Mouse (Mus musculus): ENCODE data around the gene Med26.

Med26 gene

DNA sequence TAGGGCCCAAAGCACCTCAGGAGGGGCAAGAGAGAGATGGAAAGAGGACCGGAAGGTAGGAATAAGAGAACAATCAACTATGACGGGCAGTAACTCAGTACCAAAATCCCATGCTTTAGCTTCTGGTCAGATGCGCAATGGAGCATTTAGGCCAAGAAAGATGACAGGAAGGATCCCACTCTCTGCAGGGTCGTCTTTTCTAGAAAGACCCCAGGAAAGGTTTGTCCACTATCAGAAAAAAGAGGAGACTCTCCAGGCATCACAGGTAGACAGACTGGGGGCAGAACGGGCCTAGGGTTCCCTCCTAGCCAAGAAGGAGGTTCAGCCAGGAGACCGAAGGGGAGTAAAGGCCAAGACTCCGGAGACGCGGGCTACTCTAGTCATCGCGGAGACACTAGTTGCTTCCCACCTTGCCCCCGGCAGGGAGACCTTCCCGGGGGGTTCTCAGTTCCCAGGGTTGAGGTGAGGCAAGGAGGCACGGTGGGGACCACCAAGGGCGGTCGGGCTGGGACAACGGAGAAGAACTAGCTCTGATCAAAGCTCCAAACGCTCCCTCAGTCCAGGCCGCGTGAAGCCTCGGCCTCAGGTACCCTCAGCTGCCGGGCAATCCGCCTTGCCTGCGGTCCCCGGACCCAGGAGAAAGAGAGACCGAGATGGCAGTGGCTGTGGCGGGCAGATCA is 808 bp downstream of the Med26 start:
- no peak for DNase-seq (ENCODE audit: low read depth)

DNA sequence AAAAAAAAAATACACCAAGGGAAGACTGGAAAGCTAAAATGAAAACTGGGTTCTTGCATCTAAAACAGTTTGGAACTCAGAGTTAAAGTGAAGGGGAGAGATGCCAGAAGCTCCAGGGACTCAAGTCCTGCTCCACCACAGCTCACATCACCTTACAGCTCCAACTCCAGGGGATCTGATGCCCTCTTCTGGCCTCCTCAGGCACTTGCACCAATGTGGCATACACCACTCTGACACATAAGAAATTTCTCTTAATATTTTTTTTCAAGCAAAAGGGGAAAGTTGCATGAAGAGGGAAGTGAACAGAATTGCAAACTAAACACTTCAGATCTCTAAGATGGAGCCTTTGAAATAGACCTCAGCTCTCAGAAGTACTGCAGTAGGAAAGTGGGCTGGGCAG is 8.8 kb downstream of the Med26 start:
- DNase-seq (ENCODE audit: low read depth), result no peak

DNA sequence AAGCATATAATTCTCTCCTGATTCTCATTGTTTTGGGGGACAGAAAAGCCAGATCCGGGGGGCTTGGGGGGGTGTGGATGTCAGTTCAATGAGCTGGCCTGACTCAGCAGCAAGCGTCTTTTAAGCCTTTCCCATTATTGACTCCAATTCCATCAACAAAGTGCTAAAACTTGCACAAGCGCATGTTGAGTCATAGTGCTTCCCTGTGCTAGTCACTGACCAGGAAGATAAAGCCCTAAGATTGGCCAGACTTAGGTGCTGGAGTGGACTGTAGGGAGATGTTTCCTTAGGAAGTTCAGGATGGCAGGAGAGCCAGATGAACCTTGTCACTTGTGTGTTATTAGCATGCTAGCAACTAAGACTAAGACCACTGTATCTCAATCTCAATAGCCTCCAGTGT is 13.2 kb downstream of the Med26 start:
- no peak for DNase-seq (ENCODE audit: low read depth)

GRCm38 (mm10) chr8:72532103-72532502 is 16.0 kb downstream of the Med26 start:
- no peak for DNase-seq (ENCODE audit: low read depth)

DNA sequence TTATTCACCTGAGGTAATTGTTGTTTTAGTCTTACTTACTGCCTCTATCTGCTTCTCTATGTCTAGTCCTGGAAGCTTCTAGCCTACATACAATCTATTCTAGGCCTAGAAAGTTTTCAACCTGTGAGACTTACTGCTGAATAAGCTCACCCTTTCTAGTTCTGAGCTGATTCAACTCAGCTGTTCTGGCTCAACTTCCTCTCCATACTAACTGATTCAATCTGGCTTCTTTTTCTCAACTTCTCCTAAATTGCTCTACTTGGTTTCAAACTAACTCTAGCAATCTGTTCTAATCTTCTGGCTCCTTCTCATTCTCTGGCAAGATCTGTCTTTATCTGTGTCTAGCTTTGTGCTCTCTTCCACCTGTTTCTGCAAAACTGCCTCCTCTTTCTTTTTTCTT is 26.2 kb downstream of the Med26 start:
- no peak for DNase-seq (ENCODE audit: low read depth)

DNA sequence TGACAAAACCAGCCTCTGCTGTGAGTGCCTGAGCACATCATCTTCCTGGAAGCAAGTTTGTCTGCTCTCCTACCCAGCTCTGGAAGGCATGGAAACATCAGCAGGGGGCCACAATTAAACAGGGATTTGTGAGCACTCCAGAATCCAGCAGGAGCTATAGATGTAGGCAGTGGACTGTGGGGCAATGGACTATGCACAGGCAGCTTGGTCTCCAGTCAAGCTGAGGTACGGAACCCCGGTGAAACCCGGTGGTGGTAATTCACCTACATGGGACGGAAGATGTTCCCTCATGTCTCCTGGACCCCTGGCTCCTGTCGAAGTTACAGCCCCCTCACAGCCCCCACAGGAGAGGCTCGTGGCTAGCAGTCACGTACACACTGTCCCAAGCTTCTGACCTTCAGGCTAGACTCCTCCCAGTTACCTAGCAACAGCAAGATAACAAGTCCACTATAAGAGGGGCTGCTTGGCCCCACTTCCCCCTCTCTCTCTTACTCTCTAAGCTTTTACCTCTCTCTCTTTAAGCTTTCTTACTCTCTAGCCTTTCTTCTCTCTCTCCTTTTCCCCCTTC is 30.6 kb downstream of the Med26 start:
- DNase-seq (ENCODE audit: low read depth), result no peak

DNA sequence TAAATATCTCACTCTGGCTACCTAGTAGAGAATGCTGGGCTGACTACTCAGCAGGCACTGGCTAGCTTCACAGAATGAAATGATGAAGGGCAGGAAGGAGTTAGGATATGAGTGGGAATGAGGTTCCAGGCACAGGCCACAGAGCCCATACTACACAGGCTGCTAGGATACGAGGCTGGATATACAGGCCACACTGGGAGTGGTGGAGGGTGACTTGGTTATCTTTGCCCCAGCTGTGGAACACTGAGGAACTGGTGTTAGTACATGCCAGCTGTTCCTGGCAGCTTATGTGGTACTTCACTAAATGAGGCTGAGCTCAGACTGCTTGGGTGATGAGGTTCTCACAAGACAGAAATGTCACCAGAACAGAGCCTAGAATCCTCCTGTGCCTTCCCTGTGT is 34.9 kb downstream of the Med26 start:
- no peak for DNase-seq (ENCODE audit: low read depth)

- no peak for DNase-seq (ENCODE audit: low read depth)
Observed at GRCm38 (mm10) chr8:72512648-72513047, 35.4 kb downstream of the Med26 start.

- DNase-seq (ENCODE audit: low read depth), result no peak
Observed at GRCm38 (mm10) chr8:72507505-72507904, 40.6 kb downstream of the Med26 start.

DNA sequence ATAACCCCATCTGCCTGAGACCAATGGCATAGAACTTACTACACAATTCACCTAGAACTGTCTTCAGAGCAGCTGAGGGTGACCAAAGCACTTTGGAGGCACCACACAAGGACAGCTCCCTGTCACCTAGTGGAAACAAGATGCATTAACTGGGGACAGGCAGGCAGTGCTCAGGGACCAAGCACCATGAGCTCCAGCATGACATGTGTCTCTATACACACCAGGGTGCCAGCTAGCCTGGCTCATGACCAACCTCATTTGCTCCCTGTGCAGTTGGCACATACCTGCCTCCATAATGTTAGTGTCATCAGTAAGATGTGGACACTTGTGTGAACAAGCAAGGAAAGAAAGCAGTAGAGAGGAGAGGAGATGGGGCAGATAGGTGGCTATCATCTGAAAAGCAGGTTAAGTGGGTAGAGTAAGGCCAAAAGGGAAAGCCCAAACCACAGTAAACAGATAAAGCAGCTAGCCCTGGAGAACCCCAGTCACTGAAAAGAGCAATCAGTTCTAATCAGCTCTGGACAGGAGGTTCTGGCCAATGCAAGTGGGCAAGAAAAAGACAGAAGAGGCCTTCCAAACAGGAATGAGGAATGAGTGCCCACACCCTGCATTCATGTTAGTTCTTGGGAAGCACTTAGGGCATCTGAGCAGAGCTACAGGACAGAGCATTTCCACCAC is 43.3 kb downstream of the Med26 start:
- no peak for DNase-seq (ENCODE audit: low read depth)

DNA sequence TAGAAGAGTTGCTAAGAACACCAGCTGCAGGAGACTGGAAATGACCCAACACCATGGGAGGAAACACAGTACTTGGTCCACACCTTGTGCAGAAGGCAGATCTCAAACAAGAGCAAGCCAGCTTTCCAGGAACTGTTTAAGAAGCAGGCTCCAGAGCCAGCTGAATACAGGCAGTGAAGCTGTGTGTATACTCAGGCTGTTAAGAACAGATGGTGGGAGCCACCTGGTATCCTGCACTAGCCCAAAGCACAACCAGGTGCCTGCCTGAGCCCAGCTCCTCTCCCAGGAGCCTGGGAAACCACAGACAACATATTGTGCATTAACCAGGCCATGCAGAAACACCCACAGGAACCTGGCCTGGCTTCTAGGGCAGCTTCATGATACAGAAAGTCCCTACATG is 43.9 kb downstream of the Med26 start:
- no peak for DNase-seq (ENCODE audit: low read depth)

- no peak for DNase-seq (ENCODE audit: low read depth)
Observed at GRCm38 (mm10) chr8:72500521-72500931, 47.5 kb downstream of the Med26 start.

- no peak for DNase-seq (ENCODE audit: low read depth)
Observed at GRCm38 (mm10) chr8:72499521-72500284, 48.4 kb downstream of the Med26 start.

GRCm38 (mm10) chr8:72498527-72498926 is 49.5 kb downstream of the Med26 start:
- DNase-seq (ENCODE audit: low read depth), result no peak

DNA sequence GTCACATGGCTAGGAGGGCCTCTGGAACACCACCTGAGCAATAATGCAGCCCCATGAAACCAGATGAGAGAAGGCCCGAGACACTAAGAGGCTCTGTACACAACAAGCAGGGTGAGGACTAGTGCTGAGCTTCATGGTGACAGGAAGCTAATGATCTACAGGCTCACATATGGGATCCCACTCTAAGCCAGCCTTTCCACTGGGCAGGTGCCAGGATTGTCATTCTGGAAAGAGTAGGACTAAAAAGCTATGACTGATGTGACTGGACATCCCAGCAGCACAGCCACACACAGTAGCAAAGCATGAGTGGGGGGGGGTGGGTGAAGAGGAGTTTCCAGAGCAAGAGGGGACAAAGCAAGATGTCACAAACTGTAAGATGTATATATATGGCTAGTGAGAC is 50.2 kb downstream of the Med26 start:
- DNase-seq (ENCODE audit: low read depth), result no peak

GRCm38 (mm10) chr8:72496217-72496616 is 51.9 kb downstream of the Med26 start:
- DNase-seq (ENCODE audit: low read depth), result no peak

- no peak for DNase-seq (ENCODE audit: low read depth)
Observed at GRCm38 (mm10) chr8:72495411-72496111, 52.5 kb downstream of the Med26 start.

GRCm38 (mm10) chr8:72493381-72493780 is 54.7 kb downstream of the Med26 start:
- no peak for DNase-seq (ENCODE audit: low read depth)

- DNase-seq (ENCODE audit: low read depth), result peak; percentile 98
Observed at GRCm38 (mm10) chr8:72492622-72493081, 55.4 kb downstream of the Med26 start.

- DNase-seq (ENCODE audit: low read depth), result no peak
Observed at GRCm38 (mm10) chr8:72491680-72492621, 56.1 kb downstream of the Med26 start, which contains the start of gene Slc35e1. Slc35e1 (minus strand) TSS chr8:72492614.

- no peak for DNase-seq (ENCODE audit: low read depth)
Observed at GRCm38 (mm10) chr8:72491017-72491416, 57.1 kb downstream of the Med26 start.
